ENCODE assay signal across 34 mouse cellular contexts in genomic region chr4:150217042-150217554, GRCm38 (mm10). TPM values are rescaled to one million over a fixed set of nuclear protein-coding genes. Genes with fewer than 3 reads are reported as not detected.
DNase-seq lines count a peak whose midpoint lies in the region; ATAC-seq and TF ChIP-seq lines count a peak whose summit lies in the region.
"Had no signal": no experiment of that assay in that cellular context is flagged by ENCODE, and none has a peak within 500 bp of the region (broad histone marks: within the 10 kb centered on the region; RNA-seq: fewer than 3 reads in every experiment).

No protein-coding gene starts in this region.

- no peak for ATAC-seq in CD4-positive, CD25-positive, alpha-beta regulatory T cell, adult 4 months
- no peak for ATAC-seq in G1E (ENCODE audit: extremely low read depth, insufficient number of reproducible peaks, low FRiP score, poor library complexity, severe bottlenecking)
- ATAC-seq in megakaryocyte-erythroid progenitor cell, adult 5-6 weeks (replicated peaks; ENCODE audit: low FRiP score, low TSS enrichment, poor library complexity, severe bottlenecking), result peak; percentile 35
- ATAC-seq: intestine, embryonic 15.5 days; midbrain, embryonic 16.5 days had no signal

- no peak for TF ChIP-seq CTCF in G1E (IDR thresholded peaks at IDR 0.05; ENCODE audit: low read depth, low read length)

- no peak overlapping the region for H3K4me3 ChIP-seq in G1E (ENCODE audit: low read depth, low read length)
- no peak overlapping the region for H3K4me3 ChIP-seq in embryonic facial prominence, embryonic 10.5 days
- H3K4me3 ChIP-seq: embryonic facial prominence, embryonic 13.5 days; erythroblast, embryonic 14.5 days; forebrain, embryonic 12.5 days; heart, embryonic 15.5 days; hindbrain, embryonic 15.5 days; intestine, embryonic 15.5 days; layer of hippocampus, adult 2 months; limb, embryonic 13.5 days; midbrain, embryonic 10.5 days; neural tube, embryonic 15.5 days had no signal

- no peaks in the 10 kb centered on the region for H3K36me3 ChIP-seq in G1E (replicated peaks)
- H3K36me3 ChIP-seq in embryonic facial prominence, embryonic 10.5 days (replicated peaks), result no peaks in the 10 kb centered on the region
- H3K36me3 ChIP-seq: embryonic facial prominence, embryonic 13.5 days; forebrain, embryonic 12.5 days; heart, embryonic 15.5 days; hindbrain, embryonic 15.5 days; intestine, embryonic 15.5 days; limb, embryonic 13.5 days; midbrain, embryonic 10.5 days; neural tube, embryonic 15.5 days had no signal

- H3K9me3 ChIP-seq in G1E (replicated peaks), result no peaks in the 10 kb centered on the region
- H3K9me3 ChIP-seq in embryonic facial prominence, embryonic 10.5 days, result no peaks in the 10 kb centered on the region
- H3K9me3 ChIP-seq: embryonic facial prominence, embryonic 13.5 days; forebrain, embryonic 12.5 days; heart, embryonic 15.5 days; hindbrain, embryonic 15.5 days; intestine, embryonic 15.5 days; limb, embryonic 13.5 days; midbrain, embryonic 10.5 days; neural tube, embryonic 15.5 days had no signal

- 0 out of 2 replicates have a peak overlapping the region, but pooled peaks have one; percentile 0 for H3K27ac ChIP-seq in embryonic facial prominence, embryonic 10.5 days (replicated peaks)
- H3K27ac ChIP-seq: embryonic facial prominence, embryonic 13.5 days; forebrain, embryonic 12.5 days; heart, embryonic 15.5 days; hindbrain, embryonic 15.5 days; intestine, embryonic 15.5 days; layer of hippocampus, adult 2 months; limb, embryonic 13.5 days; midbrain, embryonic 10.5 days; neural tube, embryonic 15.5 days had no signal

- peaks cover 50% of the 10 kb centered on the region for H3K4me1 ChIP-seq in G1E (ENCODE audit: insufficient read depth, low read depth, low read length)
- peaks cover 30% of the 10 kb centered on the region for H3K4me1 ChIP-seq in embryonic facial prominence, embryonic 10.5 days

- DNase-seq in CD4-positive, CD25-positive, alpha-beta regulatory T cell, adult 2 months (ENCODE audit: low read depth, low spot score), result peak; percentile 24
- DNase-seq in G1E (ENCODE audit: low spot score), result peak; percentile 26
- no peak for DNase-seq in embryonic facial prominence, embryonic 10.5 days (ENCODE audit: low spot score)
- DNase-seq in layer of hippocampus, adult 9-10 months (ENCODE audit: low spot score), result no peak
- no peak for DNase-seq in kidney, adult 11 months
- no peak for DNase-seq in gastrocnemius, postnatal 4 days (ENCODE audit: low spot score in 2 of 2)
- DNase-seq: adrenal gland, postnatal 10 days; cerebellum, adult 9-11 months; gastrocnemius, postnatal 25 days; heart, postnatal 4 days; kidney, postnatal 25 days; lung, adult 18-20 months; lung, postnatal 10 days; thymus, adult 2 months had no signal

- H3K27me3 ChIP-seq in G1E (ENCODE audit: insufficient read depth, low read length), result peaks cover 8% of the 10 kb centered on the region
- peaks cover 8% of the 10 kb centered on the region; the same call in 1 of the 2 replicates for H3K27me3 ChIP-seq in embryonic facial prominence, embryonic 10.5 days (replicated peaks; ENCODE audit: low read depth, poor library complexity, severe bottlenecking)
- H3K27me3 ChIP-seq: CH12.LX; heart, embryonic 15.5 days; hindbrain, embryonic 15.5 days; intestine, embryonic 15.5 days; limb, embryonic 13.5 days; neural tube, embryonic 15.5 days had no signal

- WGBS in embryonic facial prominence, embryonic 10.5 days, result 71% methylated on average over 5 of the region's 5 CpGs

RNA-seq across cellular contexts. Expression of gene Car6, which starts 16.0 kb away (rescaled TPM):
- not detected for polyA plus RNA-seq in CD4-positive, CD25-positive, alpha-beta regulatory T cell, adult 4 months (2017; shearing (Covaris generic))
- total RNA-seq in G1E (2014; fragmentation: Nextera tagmentation), result not detected in 2 replicates
- not detected in 2 replicates for total RNA-seq in G1E (2017)
- polyA plus RNA-seq in G1E (2012), result not detected in 2 replicates
- polyA plus RNA-seq in embryonic facial prominence, embryonic 10.5 days (2016; fragmentation: Nextera tagmentation; extraction: Ambion mirVana), result 0.27 TPM in 1 of 2 replicates, not detected in the other
- not detected in 2 replicates for total RNA-seq in megakaryocyte-erythroid progenitor cell, adult 5-6 weeks (2014; fragmentation: Nextera tagmentation)
- total RNA-seq in megakaryocyte-erythroid progenitor cell, adult 5-6 weeks (2017), result not detected in 2 replicates
- total RNA-seq in gastrocnemius, postnatal 4 days (2021), result under 1 TPM in 1 of 2 experiments, not detected in 1; 0.27 TPM
- total RNA-seq: CH12.LX; gastrocnemius, postnatal 25 days; heart, postnatal 4 days; layer of hippocampus, adult 2 months; left cerebral cortex, adult 18-20 months; left cerebral cortex, postnatal 25 days had no signal
- polyA plus RNA-seq: brain, embryonic 14.5 days; embryonic facial prominence, embryonic 13.5 days; erythroblast, embryonic 14.5 days; forebrain, embryonic 12.5 days; heart, embryonic 15.5 days; hindbrain, embryonic 15.5 days; intestine, embryonic 15.5 days; kidney, embryonic 14.5 days; midbrain, embryonic 10.5 days; midbrain, embryonic 16.5 days; neural tube, embryonic 15.5 days; small intestine, adult 2 months; stomach, embryonic 16.5 days had no signal

RNA-seq across cellular contexts. Expression of gene Eno1, which starts 19.4 kb away (rescaled TPM):
- 1,000 to 10,000 TPM in 1 of 2 experiments, 100 to 1,000 TPM in 1; 733 to 1,178 TPM for polyA plus RNA-seq in CD4-positive, CD25-positive, alpha-beta regulatory T cell, adult 4 months (2017; shearing (Covaris generic))
- total RNA-seq in G1E (2014; fragmentation: Nextera tagmentation), result 705 and 806 TPM in 2 replicates
- total RNA-seq in G1E (2017), result 688 and 864 TPM in 2 replicates
- polyA plus RNA-seq in G1E (2012), result 1,261 and 1,939 TPM in 2 replicates
- 3,458 and 4,025 TPM in 2 replicates for polyA plus RNA-seq in embryonic facial prominence, embryonic 10.5 days (2016; fragmentation: Nextera tagmentation; extraction: Ambion mirVana)
- total RNA-seq in megakaryocyte-erythroid progenitor cell, adult 5-6 weeks (2014; fragmentation: Nextera tagmentation), result 203 and 216 TPM in 2 replicates
- total RNA-seq in megakaryocyte-erythroid progenitor cell, adult 5-6 weeks (2017), result 136 and 155 TPM in 2 replicates
- total RNA-seq in gastrocnemius, postnatal 4 days (2021), result 100 to 1,000 TPM; 479 to 529 TPM

Comparison
In these comparisons a context has a peak if more than half of its experiments do, and no peak if none do; other contexts are left out.
1. DNase-seq: peak in CD4-positive, CD25-positive, alpha-beta regulatory T cell, adult 2 months (single experiment) and G1E (single experiment); none in embryonic facial prominence, embryonic 10.5 days (single experiment), layer of hippocampus, adult 9-10 months (single experiment), kidney, adult 11 months (single experiment) and gastrocnemius, postnatal 4 days (0 of 2).